Mouse (Mus musculus) lung, postnatal 0 days (tissue): Measurements from ENCODE around the gene Cdk17. TPM values are rescaled to one million over a fixed set of nuclear protein-coding genes. Genes with fewer than 3 reads are reported as not detected.

ENCODE experiments used
- ATAC-seq: fragments of 200-750 bp; cut with Nextera tagmentation; 2 replicates; pipeline ENCODE4 v1.8.0; 2017; ENCODE audit warnings: moderate library complexity
- DNase-seq: peaks from one replicate; pipeline ENCODE4 v3.0.0-alpha.2; 2016; ENCODE audit warnings: low spot score
- H3K27ac ChIP-seq: fragments of 300-500 bp; sonication (generic); 2 replicates; pipeline ENCODE4 v1.5.1; 2014; ENCODE audit warnings: antibody characterized with exemption, mild to moderate bottlenecking, low read length, mixed read lengths
- H3K27me3 ChIP-seq: fragments of 300-500 bp; sonication (generic); replicated peaks from 2 replicates; pipeline ENCODE4 v1.6.1; 2014; ENCODE audit warnings: low read length, mixed read lengths; ENCODE audit not compliant: insufficient read depth
- H3K36me3 ChIP-seq: fragments of 300-500 bp; sonication (generic); 2 replicates; pipeline ENCODE4 v1.6.1; 2014; ENCODE audit warnings: low read length, mixed read lengths; ENCODE audit not compliant: insufficient read depth
- H3K4me1 ChIP-seq: fragments of 300-500 bp; sonication (generic); 2 replicates; pipeline ENCODE4 v1.6.1; 2014; ENCODE audit warnings: antibody characterized with exemption, low read depth, low read length, mixed read lengths; ENCODE audit not compliant: insufficient read depth
- H3K4me2 ChIP-seq: fragments of 300-500 bp; sonication (generic); replicated peaks from 2 replicates; pipeline ENCODE4 v1.6.1; 2014; ENCODE audit warnings: low read depth, mild to moderate bottlenecking, low read length, moderate library complexity, mixed read lengths
- H3K4me3 ChIP-seq: fragments of 300-500 bp; sonication (generic); 2 replicates; pipeline ENCODE4 v1.5.1; 2014; ENCODE audit warnings: low read depth, low read length
- H3K9ac ChIP-seq: fragments of 300-500 bp; sonication (generic); replicated peaks from 2 replicates; pipeline ENCODE4 v1.6.1; 2014; ENCODE audit warnings: low read depth, mild to moderate bottlenecking
- H3K9me3 ChIP-seq: fragments of 300-500 bp; sonication (generic); 2 replicates; pipeline ENCODE4 v1.6.1; 2016; ENCODE audit warnings: low read length, mixed read lengths
- CTCF ChIP-seq: IDR thresholded peaks from 2 replicates; pipeline ENCODE4 v1.5.1; 2016; ENCODE audit warnings: antibody characterized with exemption, mild to moderate bottlenecking
- EP300 ChIP-seq: IDR thresholded peaks from 2 replicates; pipeline ENCODE4 v1.6.1; 2016; ENCODE audit warnings: antibody characterized with exemption, mild to moderate bottlenecking, control low read depth
- WGBS: fragments of 180-500 bp; shearing (Covaris S2); extraction: QIAGEN DNeasy Blood & Tissue Kit; methylation state at CpG from one replicate; pipeline ENCODE4 v1.1.7; 2014; 5-methylcytosine and 5-hydroxymethylcytosine counted together
- polyA plus RNA-seq: library from polyadenylated mRNA; unstranded; fragments of >200 nt; fragmentation: Nextera tagmentation; extraction: Ambion mirVana; gene quantifications from 2 replicates; pipeline ENCODE4 v1.2.1, GENCODE M21; 2015

The Cdk17 gene
- polyA plus RNA-seq = 12.6 and 15.1 TPM in 2 replicates

- Histone ChIP-seq H3K4me1 (peaks cover 6% of the 10 kb centered on the region; the same call in 1 of the 2 replicates), H3K9ac (peak within 1 kb of the TSS; percentile 93), H3K36me3 (no peaks in the 10 kb centered on the region), H3K27ac (peak within 1 kb of the TSS; percentile 100), H3K4me3 (peak within 1 kb of the TSS; percentile 94), H3K27me3 (no peaks in the 10 kb centered on the region), H3K9me3 (no peaks in the 10 kb centered on the region), H3K4me2 (peak within 1 kb of the TSS; percentile 66)
- no peak for TF ChIP-seq EP300
- WGBS = under 1% methylated on average over 70 of the region's 97 CpGs
- peak; percentile 77 for ATAC-seq
- peak; percentile 68 for DNase-seq
These were observed at the start of gene Cdk17 for GRCm38 (mm10) chr10:93160807-93161510. Cdk17 (plus strand) TSS chr10:93160875.

- TF ChIP-seq CTCF (no peak), EP300 (no peak)
- ATAC-seq = no peak
- H3K27me3 ChIP-seq = no peaks in the 10 kb centered on the region
- H3K4me3 ChIP-seq = no peak overlapping the region
- H3K9ac ChIP-seq = no peak overlapping the region
- H3K36me3 ChIP-seq = no peaks in the 10 kb centered on the region
- WGBS = 38% methylated on average over 8 of the region's 8 CpGs
- peak; percentile 6 for DNase-seq
- H3K27ac ChIP-seq = no peak overlapping the region
- H3K4me2 ChIP-seq = no peak overlapping the region
- no peaks in the 10 kb centered on the region for H3K9me3 ChIP-seq
- no peaks in the 10 kb centered on the region for H3K4me1 ChIP-seq
These were observed 49.3 kb upstream of the Cdk17 start for GRCm38 (mm10) chr10:93111412-93111811.

- no peak for ATAC-seq
- WGBS = 92% methylated on average over 6 of the region's 6 CpGs
- Histone ChIP-seq H3K36me3 (no peaks in the 10 kb centered on the region), H3K27ac (no peak overlapping the region), H3K9me3 (no peaks in the 10 kb centered on the region), H3K4me2 (no peak overlapping the region), H3K4me1 (no peaks in the 10 kb centered on the region), H3K27me3 (no peaks in the 10 kb centered on the region), H3K4me3 (no peak overlapping the region), H3K9ac (no peak overlapping the region)
- no peak for TF ChIP-seq EP300
- TF ChIP-seq CTCF = no peak
- DNase-seq = no peak
These were observed 48.7 kb upstream of the Cdk17 start for GRCm38 (mm10) chr10:93112021-93112420.

GRCm38 (mm10) chr10:93113968-93114367, 46.7 kb upstream of the Cdk17 start:
- DNase-seq (no peak), ATAC-seq (no peak)
- 85% methylated on average over 8 of the region's 8 CpGs for WGBS
- no peak overlapping the region for H3K4me2 ChIP-seq
- H3K4me1 ChIP-seq = no peaks in the 10 kb centered on the region
- H3K9me3 ChIP-seq = no peaks in the 10 kb centered on the region
- no peak overlapping the region for H3K27ac ChIP-seq
- no peak overlapping the region for H3K9ac ChIP-seq
- no peaks in the 10 kb centered on the region for H3K27me3 ChIP-seq
- TF ChIP-seq CTCF (no peak), EP300 (no peak)
- H3K36me3 ChIP-seq = no peaks in the 10 kb centered on the region
- no peak overlapping the region for H3K4me3 ChIP-seq

- H3K36me3 ChIP-seq = no peaks in the 10 kb centered on the region
- no peak overlapping the region for H3K27ac ChIP-seq
- ATAC-seq = no peak
- no peak overlapping the region for H3K9ac ChIP-seq
- H3K4me2 ChIP-seq = no peak overlapping the region
- TF ChIP-seq CTCF (no peak), EP300 (no peak)
- H3K9me3 ChIP-seq = no peaks in the 10 kb centered on the region
- H3K27me3 ChIP-seq = no peaks in the 10 kb centered on the region
- H3K4me1 ChIP-seq = no peaks in the 10 kb centered on the region
- H3K4me3 ChIP-seq = no peak overlapping the region
- DNase-seq = no peak
- WGBS = 74% methylated on average over 1 of the region's 1 CpGs
These were observed 45.9 kb upstream of the Cdk17 start for GRCm38 (mm10) chr10:93114782-93115181.

- no peaks in the 10 kb centered on the region for H3K4me1 ChIP-seq
- TF ChIP-seq EP300 = no peak
- no peak for TF ChIP-seq CTCF
- ATAC-seq (no peak), DNase-seq (no peak)
- no peak overlapping the region for H3K27ac ChIP-seq
- no peaks in the 10 kb centered on the region for H3K9me3 ChIP-seq
- H3K27me3 ChIP-seq = no peaks in the 10 kb centered on the region
- H3K36me3 ChIP-seq = no peaks in the 10 kb centered on the region
- 100% methylated on average over 1 of the region's 1 CpGs for WGBS
- no peak overlapping the region for H3K4me3 ChIP-seq
- H3K4me2 ChIP-seq = no peak overlapping the region
- no peak overlapping the region for H3K9ac ChIP-seq
These were observed 44.9 kb upstream of the Cdk17 start for GRCm38 (mm10) chr10:93115743-93116142.
